Mouse (Mus musculus): Measurements from ENCODE around the gene Clasrp.

GRCm38 (mm10) chr7:19632720-19633119, 28.4 kb upstream of the Clasrp start:
- TF ChIP-seq POLR2A (IDR thresholded peaks at IDR 0.05; ENCODE audit: borderline replicate concordance, extremely low read depth, insufficient read depth, insufficient read length, poor library complexity, severe bottlenecking) (no peak), CTCF (IDR thresholded peaks at IDR 0.05; ENCODE audit: borderline replicate concordance, extremely low read depth, insufficient read depth, insufficient read length) (no peak)

Data from brain, embryonic 14.5 days (tissue).